Mouse (Mus musculus): ENCODE results near the gene Sdhc.

GRCm38 (mm10) chr1:171111781-171112575 lies 38.4 kb downstream of the Sdhc start:
- TF ChIP-seq CTCF (conservative IDR thresholded peaks at IDR 0.05 in 1 of 2, IDR thresholded peaks at IDR 0.05 in 1 of 2; ENCODE audit: low read depth in 2 of 2, low read length in 2 of 2) = no peak
- TF ChIP-seq POLR2A (IDR thresholded peaks at IDR 0.05; ENCODE audit: low read depth, low read length) = no peak

Measured in CH12.LX (cell line).